Mouse (Mus musculus) adrenal gland, postnatal 25 days (tissue): ENCODE results near the gene Rbfox1. TPM values are rescaled to one million over a fixed set of nuclear protein-coding genes. Genes with fewer than 3 reads are reported as not detected.
A peak's percentile ranks its signal among the peaks of the same experiment; 100 is the strongest.

Experiments used
- DNase-seq: peaks from one replicate; pipeline ENCODE4 v3.0.0; 2021; ENCODE audit warnings: mixed read lengths
- total RNA-seq: library from RNA; stranded (reverse); gene quantifications from 2 replicates; pipeline ENCODE4 v1.2.3, GENCODE M21; 2021

Rbfox1 gene
- total RNA-seq, 1 experiment from 2014 or later: 1.7 TPM

- no peak for DNase-seq
Measured at GRCm38 (mm10) chr16:7149106-7149899, 1264.1 kb downstream of the Rbfox1 start.

- DNase-seq: no peak
Measured at GRCm38 (mm10) chr16:7150201-7150791, 1265.1 kb downstream of the Rbfox1 start.

- no peak for DNase-seq
Measured at GRCm38 (mm10) chr16:7152401-7152800, 1267.2 kb downstream of the Rbfox1 start.

- no peak for DNase-seq
Measured at GRCm38 (mm10) chr16:7154671-7155070, 1269.5 kb downstream of the Rbfox1 start.

GRCm38 (mm10) chr16:7158856-7159826 lies 1274.0 kb downstream of the Rbfox1 start:
- no peak for DNase-seq

GRCm38 (mm10) chr16:7159827-7160217 lies 1274.7 kb downstream of the Rbfox1 start:
- DNase-seq: no peak

- DNase-seq: no peak
Measured at GRCm38 (mm10) chr16:7162168-7162567, 1277.0 kb downstream of the Rbfox1 start.

GRCm38 (mm10) chr16:7163688-7164087 lies 1278.5 kb downstream of the Rbfox1 start:
- no peak for DNase-seq

- DNase-seq: no peak
Measured at GRCm38 (mm10) chr16:7164153-7164737, 1279.1 kb downstream of the Rbfox1 start.

GRCm38 (mm10) chr16:7175960-7176359 lies 1290.8 kb downstream of the Rbfox1 start:
- DNase-seq: no peak

- peak; percentile 2 for DNase-seq
Measured at GRCm38 (mm10) chr16:7187788-7188187, 1302.6 kb downstream of the Rbfox1 start.

GRCm38 (mm10) chr16:7193535-7193934 lies 1308.4 kb downstream of the Rbfox1 start:
- DNase-seq: no peak

- DNase-seq: no peak
Measured at GRCm38 (mm10) chr16:7197953-7198352, 1312.8 kb downstream of the Rbfox1 start.

- DNase-seq: no peak
Measured at GRCm38 (mm10) chr16:7200239-7200638, 1315.1 kb downstream of the Rbfox1 start.

- DNase-seq: no peak
Measured at GRCm38 (mm10) chr16:7201816-7202215, 1316.7 kb downstream of the Rbfox1 start.

- DNase-seq: no peak
Measured at GRCm38 (mm10) chr16:7206116-7206900, 1321.2 kb downstream of the Rbfox1 start.

- DNase-seq: no peak
Measured at GRCm38 (mm10) chr16:7207599-7207998, 1322.4 kb downstream of the Rbfox1 start.

GRCm38 (mm10) chr16:7212756-7213155 lies 1327.6 kb downstream of the Rbfox1 start:
- DNase-seq: no peak

- no peak for DNase-seq
Measured at GRCm38 (mm10) chr16:7223265-7223664, 1338.1 kb downstream of the Rbfox1 start.

- peak; percentile 3 for DNase-seq
Measured at GRCm38 (mm10) chr16:7226000-7226399, 1340.8 kb downstream of the Rbfox1 start.

GRCm38 (mm10) chr16:7228246-7228645 lies 1343.1 kb downstream of the Rbfox1 start:
- DNase-seq: peak; percentile 7
